Mouse (Mus musculus): Measurements from ENCODE around the gene Gcm1. TPM values are rescaled to one million over a fixed set of nuclear protein-coding genes. Genes with fewer than 3 reads are reported as not detected.
"Not testable (repeated sequence)": the region's sequence is repeated elsewhere in the genome, so short reads cannot be mapped to it uniquely, and the experiment has no call there.

Gene Gcm1
- polyA plus RNA-seq, 1 experiment from 2014 or later: not detected

DNA sequence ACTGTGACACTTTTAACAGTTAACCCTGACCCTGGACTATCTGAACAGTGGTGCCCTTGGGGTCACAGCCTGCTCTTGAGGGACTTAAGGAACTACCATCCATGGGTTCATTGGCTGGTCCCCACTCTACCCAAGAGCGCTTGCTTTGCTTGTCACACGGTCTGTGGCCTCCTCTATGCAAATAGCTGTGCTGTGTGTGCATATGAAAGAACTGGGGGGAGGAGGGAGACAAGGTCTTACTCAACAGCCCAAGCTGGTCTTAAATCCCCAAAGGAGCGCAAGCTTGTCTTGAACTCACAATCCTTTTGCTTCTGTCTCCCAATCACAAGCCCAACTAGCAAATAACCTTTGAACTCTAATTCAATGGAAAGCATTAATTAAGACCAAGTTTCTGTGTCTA is 2.6 kb downstream of the Gcm1 start:
- Histone ChIP-seq H3K27ac (no peak overlapping the region), H3K4me1 (replicated peaks) (no peaks in the 10 kb centered on the region), H3K9me3 (no peaks in the 10 kb centered on the region), H3K4me3 (replicated peaks) (no peak overlapping the region), H3K36me3 (no peaks in the 10 kb centered on the region), H3K9ac (no peak overlapping the region), H3K4me2 (replicated peaks) (no peak overlapping the region), H3K27me3 (replicated peaks) (no peaks in the 10 kb centered on the region)
- no peak for ATAC-seq
- WGBS: 75% methylated on average over 3 of the region's 3 CpGs

DNA sequence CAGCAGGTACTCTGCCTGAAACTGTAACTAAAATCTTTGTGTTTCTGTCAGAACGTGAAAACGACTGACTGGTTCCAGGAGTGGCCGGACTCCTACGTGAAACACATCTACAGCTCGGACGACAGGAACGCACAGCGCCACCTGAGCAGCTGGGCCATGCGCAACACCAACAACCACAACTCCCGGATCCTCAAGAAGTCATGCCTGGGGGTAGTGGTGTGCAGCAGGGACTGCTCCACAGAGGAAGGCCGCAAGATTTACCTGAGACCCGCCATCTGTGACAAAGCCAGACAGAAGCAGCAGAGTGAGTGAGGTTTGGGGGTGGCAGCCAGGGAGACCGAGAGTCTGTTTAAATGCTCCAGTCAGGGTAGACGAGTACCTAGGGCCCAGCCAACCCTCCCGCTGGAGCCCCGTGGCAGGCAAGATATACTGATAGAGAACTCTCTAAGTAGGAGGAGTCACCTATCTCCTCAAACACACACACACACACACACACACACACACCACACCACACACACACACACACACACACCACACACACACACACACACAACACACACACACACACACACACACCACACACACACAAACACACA is 7.9 kb downstream of the Gcm1 start:
- H3K9me3 ChIP-seq: no peaks in the 10 kb centered on the region
- 77% methylated on average over 16 of the region's 16 CpGs for WGBS
- no peak for ATAC-seq
- no peak overlapping the region for H3K4me2 ChIP-seq (replicated peaks)
- H3K9ac ChIP-seq: no peak overlapping the region
- no peak overlapping the region for H3K4me3 ChIP-seq (replicated peaks)
- H3K27ac ChIP-seq: no peak overlapping the region
- H3K4me1 ChIP-seq (replicated peaks): 0 out of 2 replicates have a peak, but pooled peaks cover 3% of the 10 kb centered on the region
- H3K27me3 ChIP-seq (replicated peaks): no peaks in the 10 kb centered on the region
- no peaks in the 10 kb centered on the region for H3K36me3 ChIP-seq

DNA sequence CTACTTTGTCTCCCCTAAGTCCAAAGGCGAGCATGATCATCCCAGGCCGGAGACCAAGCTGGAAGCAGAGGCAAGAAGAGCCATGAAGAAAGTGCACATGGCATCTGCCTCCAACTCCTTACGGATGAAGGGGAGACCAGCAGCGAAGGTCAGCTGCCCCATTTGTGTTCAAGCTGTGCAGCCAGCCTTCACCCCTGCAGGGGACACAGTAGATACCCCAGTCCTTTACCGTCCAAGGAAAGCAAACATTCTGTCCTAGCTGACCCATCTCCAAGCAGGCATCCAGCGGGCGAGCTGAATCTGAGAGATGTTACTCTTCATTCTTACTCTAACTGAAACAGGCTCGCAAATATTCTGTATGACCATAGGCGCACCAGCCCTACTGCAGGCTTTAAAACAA is 10.7 kb downstream of the Gcm1 start:
- no peak overlapping the region for H3K9ac ChIP-seq
- no peak overlapping the region for H3K4me3 ChIP-seq (replicated peaks)
- no peak for ATAC-seq
- no peak overlapping the region for H3K4me2 ChIP-seq (replicated peaks)
- H3K36me3 ChIP-seq: no peaks in the 10 kb centered on the region
- 0 out of 2 replicates have a peak, but pooled peaks cover 3% of the 10 kb centered on the region for H3K4me1 ChIP-seq (replicated peaks)
- 86% methylated on average over 9 of the region's 9 CpGs for WGBS
- H3K9me3 ChIP-seq: no peaks in the 10 kb centered on the region
- H3K27ac ChIP-seq: no peak overlapping the region
- no peaks in the 10 kb centered on the region for H3K27me3 ChIP-seq (replicated peaks)

DNA sequence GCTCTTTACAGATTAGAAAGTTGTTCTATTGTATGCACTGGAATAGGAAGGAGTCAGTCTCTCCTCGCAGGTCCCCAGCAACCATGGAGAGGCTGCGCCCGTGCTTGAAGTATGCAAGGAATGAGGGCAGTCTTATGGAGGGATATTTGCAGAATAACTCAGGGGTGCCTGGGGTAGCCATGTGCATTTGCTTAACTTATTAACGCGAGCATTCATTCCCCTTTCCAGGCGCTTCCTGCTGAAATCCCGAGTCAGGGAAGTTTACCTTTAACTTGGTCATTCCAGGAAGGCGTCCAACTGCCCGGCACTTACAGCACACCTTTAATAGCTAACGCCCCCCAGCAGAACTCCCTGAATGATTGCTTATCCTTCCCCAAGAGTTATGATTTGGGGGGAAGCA is 12.4 kb downstream of the Gcm1 start:
- H3K9me3 ChIP-seq: no peaks in the 10 kb centered on the region
- H3K4me3 ChIP-seq (replicated peaks): no peak overlapping the region
- H3K27me3 ChIP-seq (replicated peaks): no peaks in the 10 kb centered on the region
- WGBS: 36% methylated on average over 10 of the region's 10 CpGs
- no peak for ATAC-seq
- no peak overlapping the region for H3K27ac ChIP-seq
- no peaks in the 10 kb centered on the region for H3K36me3 ChIP-seq
- H3K4me1 ChIP-seq (replicated peaks): 0 out of 2 replicates have a peak, but pooled peaks cover 3% of the 10 kb centered on the region
- H3K4me2 ChIP-seq (replicated peaks): no peak overlapping the region
- no peak overlapping the region for H3K9ac ChIP-seq

DNA sequence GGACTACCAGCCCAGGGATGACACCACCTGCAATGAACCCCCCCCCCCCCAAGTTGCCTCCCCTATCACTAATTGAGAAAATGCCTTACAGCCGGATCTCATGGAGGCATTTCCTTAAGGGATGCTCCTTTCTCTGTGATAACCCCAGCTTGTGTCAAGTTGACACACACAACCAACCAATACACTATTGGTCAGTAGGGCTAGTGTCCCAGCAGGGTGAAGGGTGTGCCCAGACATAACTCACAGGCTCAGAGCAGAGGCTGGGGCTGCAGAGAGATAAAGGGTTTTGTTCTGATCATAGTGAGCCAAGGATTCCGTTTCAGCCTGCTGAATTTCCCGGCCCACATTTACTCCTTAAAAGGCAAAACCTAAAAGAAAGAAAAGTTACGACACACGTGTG is 18.8 kb downstream of the Gcm1 start:
- no peak for ATAC-seq
- no peaks in the 10 kb centered on the region for H3K9me3 ChIP-seq
- no peaks in the 10 kb centered on the region for H3K4me1 ChIP-seq (replicated peaks)
- H3K9ac ChIP-seq: no peak overlapping the region
- no peaks in the 10 kb centered on the region for H3K27me3 ChIP-seq (replicated peaks)
- H3K4me3 ChIP-seq (replicated peaks): no peak overlapping the region
- no peak overlapping the region for H3K4me2 ChIP-seq (replicated peaks)
- 65% methylated on average over 5 of the region's 5 CpGs for WGBS
- H3K27ac ChIP-seq: no peak overlapping the region
- H3K36me3 ChIP-seq: no peaks in the 10 kb centered on the region

DNA sequence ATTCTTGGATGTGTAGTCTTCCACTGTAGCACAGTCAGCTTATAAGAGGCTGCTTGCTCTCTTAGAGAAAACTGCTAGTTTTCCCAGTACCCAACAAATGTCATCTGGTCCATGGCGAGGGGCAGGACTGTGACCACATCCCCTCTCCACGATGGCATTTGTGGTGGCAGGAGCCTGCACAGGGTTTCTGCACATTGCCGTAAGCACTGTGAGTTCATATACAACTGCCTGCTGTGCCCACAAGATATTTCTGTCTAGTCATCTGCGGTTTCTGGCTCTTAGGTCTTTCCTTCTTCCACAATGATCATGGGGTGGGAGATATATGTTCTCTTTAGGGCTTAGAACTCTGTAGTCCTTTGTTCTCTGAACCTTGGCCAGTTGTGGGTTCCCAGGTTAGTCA is 19.9 kb downstream of the Gcm1 start:
- H3K36me3 ChIP-seq: no peaks in the 10 kb centered on the region
- H3K4me2 ChIP-seq (replicated peaks): no peak overlapping the region
- no peak overlapping the region for H3K4me3 ChIP-seq (replicated peaks)
- H3K27ac ChIP-seq: no peak overlapping the region
- 89% methylated on average over 4 of the region's 4 CpGs for WGBS
- no peaks in the 10 kb centered on the region for H3K4me1 ChIP-seq (replicated peaks)
- no peak for ATAC-seq
- H3K9ac ChIP-seq: no peak overlapping the region
- no peaks in the 10 kb centered on the region for H3K27me3 ChIP-seq (replicated peaks)
- no peaks in the 10 kb centered on the region for H3K9me3 ChIP-seq

DNA sequence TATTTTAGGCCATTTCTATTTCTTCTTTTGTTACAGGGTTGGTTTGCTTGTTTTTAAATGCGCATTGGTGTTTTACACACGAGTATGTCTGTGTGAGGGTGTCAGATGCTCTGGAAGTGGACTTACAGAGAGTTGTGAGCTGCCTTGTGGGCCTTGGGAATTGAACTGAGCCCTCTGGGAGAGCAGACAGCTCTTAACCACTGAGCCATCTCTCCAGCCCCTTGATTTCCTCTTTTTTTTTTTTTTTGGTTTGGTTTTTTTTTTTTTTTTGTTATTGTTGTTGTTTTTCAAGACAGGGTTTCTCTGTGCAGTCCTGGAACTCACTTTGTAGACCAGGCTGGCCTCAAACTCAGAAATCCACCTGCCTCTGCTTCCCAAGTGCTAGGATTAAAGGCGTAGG is 21.6 kb downstream of the Gcm1 start:
- H3K27me3 ChIP-seq (replicated peaks); H3K4me2 ChIP-seq (replicated peaks); ATAC-seq; H3K9ac ChIP-seq; H3K9me3 ChIP-seq; H3K27ac ChIP-seq; H3K4me1 ChIP-seq (replicated peaks); H3K4me3 ChIP-seq (replicated peaks); H3K36me3 ChIP-seq: not testable (repeated sequence)
- 84% methylated on average over 3 of the region's 3 CpGs for WGBS

DNA sequence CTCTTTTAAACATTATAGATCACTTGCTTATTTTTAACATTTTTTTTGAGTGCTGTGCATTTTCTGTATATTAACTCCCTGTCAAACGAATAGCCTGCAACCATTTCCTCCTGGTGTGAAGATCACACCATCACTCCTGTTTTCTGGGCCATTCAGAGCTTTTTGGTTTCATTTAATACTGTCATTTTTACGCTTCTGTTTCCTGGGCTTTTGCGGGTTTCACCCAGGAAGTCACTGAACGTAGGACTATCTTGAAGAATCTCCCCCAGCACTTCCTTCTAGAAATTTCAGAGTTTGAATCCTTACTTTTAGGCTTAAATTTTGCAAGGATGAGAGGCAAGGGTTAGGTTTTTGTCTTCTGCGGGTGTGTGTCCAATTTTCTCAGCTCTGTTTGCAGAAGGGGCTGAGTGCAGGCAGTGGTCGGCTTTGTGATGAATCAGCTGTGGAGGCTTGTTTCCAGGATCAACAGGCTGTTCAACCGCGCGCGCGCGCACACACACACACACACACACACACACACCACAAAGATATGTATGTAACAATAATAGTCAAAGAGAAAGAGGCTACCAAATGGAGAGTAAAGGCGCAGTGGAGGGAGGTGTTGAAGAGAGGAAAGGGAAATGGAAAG is 22.1 kb downstream of the Gcm1 start:
- 87% methylated on average over 13 of the region's 13 CpGs for WGBS
- Histone ChIP-seq H3K9me3 (no peaks in the 10 kb centered on the region), H3K27me3 (replicated peaks) (no peaks in the 10 kb centered on the region), H3K36me3 (no peaks in the 10 kb centered on the region), H3K4me1 (replicated peaks) (no peaks in the 10 kb centered on the region), H3K9ac (no peak overlapping the region), H3K4me2 (replicated peaks) (no peak overlapping the region), H3K27ac (no peak overlapping the region), H3K4me3 (replicated peaks) (no peak overlapping the region)
- ATAC-seq: no peak

DNA sequence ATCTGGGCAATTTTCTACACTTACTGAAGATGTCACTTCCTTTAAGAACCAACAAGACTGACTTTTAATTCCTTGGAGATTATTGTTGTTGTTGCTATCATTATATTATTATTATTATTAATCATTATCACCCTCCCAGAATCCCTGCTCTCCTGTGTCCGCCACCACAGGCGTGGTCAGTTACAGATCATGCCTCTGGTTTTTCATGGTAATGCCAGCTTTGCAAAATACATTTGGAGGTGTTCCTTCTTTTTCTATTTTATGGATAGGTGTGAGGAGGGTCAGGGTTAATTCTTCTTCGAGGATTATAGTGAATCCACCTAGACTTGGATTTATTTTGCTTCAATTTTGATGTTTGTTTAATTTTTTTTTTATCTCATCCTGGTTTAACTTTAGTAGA is 23.5 kb downstream of the Gcm1 start:
- Histone ChIP-seq H3K4me1 (replicated peaks) (no peaks in the 10 kb centered on the region), H3K27me3 (replicated peaks) (no peaks in the 10 kb centered on the region), H3K36me3 (no peaks in the 10 kb centered on the region), H3K9me3 (no peaks in the 10 kb centered on the region), H3K4me2 (replicated peaks) (no peak overlapping the region), H3K4me3 (replicated peaks) (no peak overlapping the region), H3K27ac (no peak overlapping the region), H3K9ac (no peak overlapping the region)
- ATAC-seq: no peak
- 90% methylated on average over 3 of the region's 3 CpGs for WGBS

DNA sequence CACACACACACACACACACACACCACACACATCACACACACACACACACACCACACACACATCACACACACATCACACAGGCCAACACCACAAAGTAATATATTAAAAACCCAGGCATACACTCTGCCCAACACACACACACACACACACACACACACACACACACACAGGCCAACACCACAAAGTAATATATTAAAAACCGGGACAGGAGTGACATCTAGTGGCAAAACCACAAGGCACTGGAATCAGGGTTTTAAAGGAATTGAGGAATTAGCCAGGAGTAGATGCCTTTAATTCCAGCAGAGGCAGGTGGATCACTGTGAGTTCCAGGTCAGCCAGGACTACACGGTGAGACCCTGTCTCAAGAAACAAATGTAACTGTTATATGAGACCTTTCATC is 26.5 kb downstream of the Gcm1 start:
- WGBS: 28% methylated on average over 2 of the region's 2 CpGs
- H3K4me3 ChIP-seq (replicated peaks): no peak overlapping the region
- no peak overlapping the region for H3K27ac ChIP-seq
- H3K9ac ChIP-seq: no peak overlapping the region
- H3K4me1 ChIP-seq (replicated peaks): no peaks in the 10 kb centered on the region
- H3K9me3 ChIP-seq: no peaks in the 10 kb centered on the region
- peaks cover 6% of the 10 kb centered on the region; the same call in 1 of the 2 replicates for H3K36me3 ChIP-seq
- H3K27me3 ChIP-seq (replicated peaks): no peaks in the 10 kb centered on the region
- no peak overlapping the region for H3K4me2 ChIP-seq (replicated peaks)
- no peak for ATAC-seq

DNA sequence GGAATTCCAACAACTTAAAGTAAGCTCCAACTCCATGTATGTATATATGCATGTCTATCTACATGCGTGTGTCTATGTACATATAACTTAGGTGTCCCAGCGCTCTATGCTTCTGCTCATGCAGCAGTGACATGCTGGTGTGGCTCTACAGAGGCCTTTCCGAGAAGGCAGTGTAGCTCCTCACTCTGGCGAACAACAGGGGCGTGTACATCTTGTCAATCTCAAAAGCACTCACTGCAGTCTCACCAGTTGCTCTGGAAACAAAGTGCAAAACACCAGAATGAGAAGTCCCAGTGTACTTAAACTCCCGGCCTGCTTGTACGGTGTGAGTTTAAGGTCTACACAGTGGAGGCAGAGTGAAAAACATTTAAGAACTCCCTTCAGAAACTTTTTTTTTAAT is 30.1 kb downstream of the Gcm1 start:
- H3K27me3 ChIP-seq (replicated peaks): no peaks in the 10 kb centered on the region
- H3K9ac ChIP-seq: no peak overlapping the region
- H3K4me3 ChIP-seq (replicated peaks): no peak overlapping the region
- no peak overlapping the region for H3K4me2 ChIP-seq (replicated peaks)
- no peak overlapping the region for H3K27ac ChIP-seq
- H3K9me3 ChIP-seq: no peaks in the 10 kb centered on the region
- H3K4me1 ChIP-seq (replicated peaks): 0 out of 2 replicates have a peak, but pooled peaks cover 2% of the 10 kb centered on the region
- 85% methylated on average over 7 of the region's 7 CpGs for WGBS
- ATAC-seq: no peak
- H3K36me3 ChIP-seq: peaks cover 19% of the 10 kb centered on the region

DNA sequence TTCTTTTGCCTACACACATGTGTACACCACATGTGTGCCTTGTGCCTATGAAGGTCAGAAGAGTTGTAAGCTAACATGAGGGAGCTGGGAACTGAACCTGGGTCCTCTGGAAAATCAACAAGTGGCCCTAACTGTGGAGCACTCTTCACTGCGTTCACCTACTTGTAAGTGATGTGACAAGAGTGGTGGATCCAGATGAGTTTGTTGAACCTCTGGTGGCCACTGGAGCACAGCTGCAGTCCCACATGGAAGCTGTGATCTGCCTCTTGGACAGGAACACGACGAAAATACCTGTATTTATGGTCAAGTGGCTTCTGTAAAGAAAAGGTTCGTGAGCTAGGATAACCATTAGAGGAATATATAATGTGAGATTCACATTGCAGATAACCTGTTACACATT is 32.6 kb downstream of the Gcm1 start:
- 87% methylated on average over 4 of the region's 4 CpGs for WGBS

DNA sequence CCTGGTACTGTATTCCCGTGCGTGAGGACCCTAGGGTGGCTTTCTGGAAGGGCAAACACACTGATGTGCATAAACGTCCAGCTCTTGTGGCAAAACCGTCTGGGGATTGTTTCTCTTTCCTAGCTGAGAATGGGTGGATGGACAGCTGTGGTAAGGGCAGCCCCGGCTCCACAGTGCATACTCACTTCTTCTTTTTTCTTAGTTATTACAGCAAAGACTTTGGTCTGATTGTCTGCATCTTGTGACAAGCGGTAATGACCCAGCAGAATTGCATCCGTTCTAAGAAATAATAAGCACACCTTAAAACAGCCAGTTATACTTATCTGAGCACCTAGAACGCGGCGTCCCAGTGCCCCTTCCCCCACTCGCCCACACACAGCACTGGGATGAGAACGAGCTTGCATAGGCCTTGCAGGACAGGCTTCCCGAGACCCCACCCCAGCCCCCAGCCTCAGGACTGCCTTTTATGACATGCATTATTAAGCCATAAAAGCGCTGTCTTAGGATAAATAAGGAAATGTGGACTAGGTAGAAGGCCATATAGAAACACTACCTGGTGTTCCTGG is 34.1 kb downstream of the Gcm1 start:
- ATAC-seq: peak; percentile 82

More for the DNA sequence above, 32.6 kb downstream of the Gcm1 start:
- Histone ChIP-seq H3K4me1 (replicated peaks) (0 out of 2 replicates have a peak, but pooled peaks cover 2% of the 10 kb centered on the region), H3K4me3 (replicated peaks) (no peak overlapping the region), H3K36me3 (peaks cover 25% of the 10 kb centered on the region), H3K27ac (no peak overlapping the region), H3K9ac (no peak overlapping the region), H3K4me2 (replicated peaks) (no peak overlapping the region), H3K27me3 (replicated peaks) (no peaks in the 10 kb centered on the region), H3K9me3 (no peaks in the 10 kb centered on the region)
- no peak for ATAC-seq

More for the DNA sequence above, 34.1 kb downstream of the Gcm1 start:
- H3K9me3 ChIP-seq: no peaks in the 10 kb centered on the region
- H3K27ac ChIP-seq: 0 out of 2 replicates have a peak overlapping the region, but pooled peaks have one; percentile 17
- 68% methylated on average over 14 of the region's 14 CpGs for WGBS
- no peaks in the 10 kb centered on the region for H3K27me3 ChIP-seq (replicated peaks)
- H3K9ac ChIP-seq: no peak overlapping the region
- 0 out of 2 replicates have a peak, but pooled peaks cover 2% of the 10 kb centered on the region for H3K4me1 ChIP-seq (replicated peaks)
- H3K4me3 ChIP-seq (replicated peaks): no peak overlapping the region
- peaks cover 25% of the 10 kb centered on the region for H3K36me3 ChIP-seq
- H3K4me2 ChIP-seq (replicated peaks): no peak overlapping the region
